Mouse (Mus musculus): ENCODE results near the gene Men1. TPM values are rescaled to one million over a fixed set of nuclear protein-coding genes. Genes with fewer than 3 reads are reported as not detected.
"Not testable (repeated sequence)": the region's sequence is repeated elsewhere in the genome, so short reads cannot be mapped to it uniquely, and the experiment has no call there.

Men1 gene
- polyA plus RNA-seq, 2 experiments from 2014 or later, result 13.9 to 19.1 TPM

- ATAC-seq, result no peak
These were observed 29.2 kb upstream of the Men1 start for GRCm38 (mm10) chr19:6305517-6306115.

GRCm38 (mm10) chr19:6306137-6306551 is 28.6 kb upstream of the Men1 start, which contains the start of gene Cdc42bpg:
TSS of gene Cdc42bpg (plus strand) at chr19:6306456.
- peak; percentile 45 for ATAC-seq

GRCm38 (mm10) chr19:6306586-6306985 is 28.2 kb upstream of the Men1 start:
- peak; percentile 36 for ATAC-seq

- ATAC-seq, result no peak
These were observed 26.8 kb upstream of the Men1 start for GRCm38 (mm10) chr19:6307733-6308531.

GRCm38 (mm10) chr19:6310181-6310580 is 24.6 kb upstream of the Men1 start:
- ATAC-seq, result no peak

GRCm38 (mm10) chr19:6311783-6312182 is 23.0 kb upstream of the Men1 start:
- ATAC-seq, result not testable (repeated sequence)

- ATAC-seq, result no peak
These were observed 21.0 kb upstream of the Men1 start for GRCm38 (mm10) chr19:6313796-6314195.

- ATAC-seq, result no peak
These were observed 20.3 kb upstream of the Men1 start for GRCm38 (mm10) chr19:6314513-6314912.

- no peak for ATAC-seq
These were observed 19.2 kb upstream of the Men1 start for GRCm38 (mm10) chr19:6315573-6315972.

GRCm38 (mm10) chr19:6318145-6318544 is 16.6 kb upstream of the Men1 start:
- ATAC-seq, result no peak

- no peak for ATAC-seq
These were observed 13.4 kb upstream of the Men1 start for GRCm38 (mm10) chr19:6321358-6321757.

GRCm38 (mm10) chr19:6321786-6322621 is 12.8 kb upstream of the Men1 start:
- ATAC-seq, result no peak

GRCm38 (mm10) chr19:6324751-6325150 is 10.0 kb upstream of the Men1 start:
- no peak for ATAC-seq

GRCm38 (mm10) chr19:6331178-6331577 is 3.6 kb upstream of the Men1 start:
- ATAC-seq, result no peak

GRCm38 (mm10) chr19:6331719-6332516 is 2.9 kb upstream of the Men1 start:
- no peak for ATAC-seq

- ATAC-seq, result no peak
These were observed 801 bp upstream of the Men1 start for GRCm38 (mm10) chr19:6333761-6334595.

- ATAC-seq, result no peak
These were observed 664 bp downstream of the Men1 start for GRCm38 (mm10) chr19:6335458-6335827.

GRCm38 (mm10) chr19:6336920-6337319 is 2.1 kb downstream of the Men1 start:
- no peak for ATAC-seq

- ATAC-seq, result no peak
These were observed 3.4 kb downstream of the Men1 start for GRCm38 (mm10) chr19:6338171-6338570.

- ATAC-seq, result no peak
These were observed 3.9 kb downstream of the Men1 start for GRCm38 (mm10) chr19:6338716-6339115.

- no peak for ATAC-seq
These were observed 4.4 kb downstream of the Men1 start for GRCm38 (mm10) chr19:6339191-6339590.

Data from activated CD4-positive, CD25-positive, alpha-beta regulatory T cell, adult 4 months (primary cell).